Mouse (Mus musculus) left cerebral cortex, adult 18-20 months (tissue): ENCODE data around the gene S100a16. TPM values are rescaled to one million over a fixed set of nuclear protein-coding genes. Genes with fewer than 3 reads are reported as not detected.

Source experiments
- DNase-seq, 2 experiments: peaks; one replicate each; pipeline ENCODE4 v3.0.0; 2021 to 2022; ENCODE audit warnings: low spot score in 2 of 2, mixed read lengths in 1 of 2
- total RNA-seq, 2 experiments: library from RNA; stranded (reverse); gene quantifications; 2 replicates each; pipeline ENCODE4 v1.2.3; 2021

Gene S100a16
- total RNA-seq, 2 experiments from 2014 or later = 75.6 to 80.4 TPM

DNA sequence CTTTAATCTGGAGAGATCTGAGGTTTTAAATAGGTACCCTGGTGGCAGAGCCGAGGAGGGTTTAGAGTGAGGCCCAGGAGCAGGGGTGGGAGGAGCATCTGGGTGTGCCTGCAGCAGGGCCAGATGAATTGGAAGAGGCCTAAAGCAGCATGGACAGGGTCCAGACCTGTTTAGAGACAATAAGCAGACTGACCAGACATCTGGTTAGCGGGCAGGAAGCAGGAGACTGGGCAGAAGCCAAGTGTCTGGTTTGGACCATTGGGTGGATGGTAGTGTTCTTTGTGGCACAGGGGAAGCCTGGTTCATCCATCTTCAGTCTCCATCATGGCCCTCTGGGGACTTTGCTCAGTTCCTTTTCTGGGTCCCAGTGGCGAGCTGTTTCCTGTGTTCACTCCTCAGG lies 46.8 kb downstream of the S100a16 start:
- DNase-seq = no peak

- DNase-seq = peak; percentile 77 to 79
Observed at GRCm38 (mm10) chr3:90585595-90585994, 48.5 kb downstream of the S100a16 start.

DNA sequence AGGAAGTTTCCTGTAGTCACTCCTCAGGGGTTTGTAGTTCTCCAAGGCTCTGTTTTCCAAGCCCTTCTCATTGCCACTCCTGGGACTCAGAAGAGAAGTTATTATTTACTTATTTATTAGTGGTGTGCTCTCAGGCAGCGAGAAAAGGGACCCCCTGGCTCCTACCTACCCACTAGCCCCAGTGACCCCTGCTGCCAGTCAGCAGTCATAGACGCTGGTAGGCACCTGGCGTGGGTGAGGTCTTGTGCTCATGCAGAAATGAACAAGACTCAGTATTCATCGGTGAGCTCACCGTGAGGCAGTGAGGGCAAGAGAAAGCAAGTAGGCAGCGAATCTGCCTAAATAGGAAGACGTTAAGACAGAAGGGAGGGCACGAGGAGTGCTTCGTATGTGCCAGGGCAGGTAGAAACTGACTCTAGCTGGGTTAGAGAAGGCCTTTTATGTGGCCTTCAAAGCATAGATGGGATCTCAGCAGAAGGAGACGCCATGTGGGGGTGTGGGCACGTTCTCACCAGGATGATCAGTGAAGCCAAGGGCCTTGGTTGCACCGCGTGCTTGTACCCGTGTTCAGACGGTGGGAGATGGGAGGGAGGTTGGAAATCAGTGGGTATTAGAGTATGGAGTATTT lies 49.1 kb downstream of the S100a16 start:
- DNase-seq = no peak

DNA sequence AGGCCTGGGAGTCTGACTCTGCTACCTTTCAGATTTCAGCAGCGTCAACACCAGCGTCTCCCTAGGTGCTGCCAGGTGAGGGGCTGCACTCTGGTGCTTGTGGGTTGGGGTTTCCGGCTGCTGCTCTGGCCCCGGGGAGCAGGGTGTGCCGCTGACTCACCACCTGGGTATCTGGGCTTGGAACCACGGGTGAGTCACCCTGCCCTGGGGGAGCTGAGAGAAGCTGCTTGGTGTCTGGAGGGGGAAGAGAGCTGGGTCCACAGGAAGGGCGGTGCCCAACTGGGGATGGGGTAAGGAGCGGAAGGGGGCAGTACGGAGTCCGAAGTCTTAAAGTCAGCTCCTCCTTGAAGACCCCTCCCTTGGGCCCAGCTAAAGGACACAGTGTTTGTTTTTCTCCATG lies 49.9 kb downstream of the S100a16 start:
- DNase-seq = peak in 1 of 2 experiments; percentile 44

DNA sequence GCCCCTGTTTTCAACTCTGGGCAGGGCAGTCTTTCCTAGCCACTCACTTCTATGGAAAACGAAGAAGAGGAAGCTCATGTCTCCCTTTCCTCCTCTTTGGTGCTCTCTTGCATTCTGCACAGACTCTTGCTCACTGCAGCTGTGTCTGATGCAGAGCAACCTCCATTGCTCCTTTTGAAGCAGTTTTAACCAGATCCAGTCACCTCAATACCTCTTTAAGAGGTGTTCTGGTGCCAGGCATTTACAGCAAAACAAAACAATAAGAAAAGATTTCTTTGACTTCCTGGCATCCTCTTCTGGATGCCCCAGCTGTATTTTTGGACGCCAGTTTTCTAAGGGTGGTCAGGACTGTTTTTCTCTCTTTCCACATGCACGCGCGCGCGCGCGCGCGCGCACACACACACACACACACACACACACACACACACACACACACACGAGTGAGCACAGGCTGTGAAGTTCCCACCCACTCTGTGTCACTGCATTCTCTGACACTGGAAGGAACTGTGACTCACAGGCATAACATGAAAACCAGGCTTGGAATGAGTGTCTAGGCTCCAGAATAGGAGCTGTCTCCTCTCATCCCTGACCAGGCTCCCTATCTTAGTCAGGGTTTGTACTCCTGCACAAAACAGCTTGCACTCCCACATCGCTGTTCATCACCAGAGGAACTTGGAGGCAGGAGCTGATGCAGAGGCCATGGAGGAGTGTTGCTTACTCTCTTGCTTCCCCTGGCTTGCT lies 50.5 kb downstream of the S100a16 start:
- peak; percentile 45 to 64 for DNase-seq

DNA sequence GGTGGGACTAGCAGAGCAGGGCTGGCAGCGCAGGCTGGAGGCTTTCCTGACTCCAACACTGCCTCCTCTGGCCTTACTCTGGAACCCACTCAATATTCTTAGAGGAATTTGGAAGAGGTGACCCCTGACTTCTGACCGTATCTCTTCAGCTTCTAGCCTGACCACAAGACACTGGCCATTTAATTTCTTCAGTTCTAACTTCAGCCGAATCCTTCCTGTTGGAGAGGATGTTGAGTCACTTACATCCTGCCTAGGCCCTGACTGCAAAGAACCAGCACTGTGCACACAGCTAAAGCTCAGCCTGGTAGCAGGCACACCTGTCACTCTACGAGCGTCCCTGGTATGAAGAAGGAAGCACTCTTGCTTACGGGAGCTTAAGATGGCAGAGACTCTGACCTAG lies 52.3 kb downstream of the S100a16 start:
- DNase-seq = no peak

GRCm38 (mm10) chr3:90589947-90590346 lies 52.9 kb downstream of the S100a16 start, which contains the start of gene S100a2:
TSS of gene S100a2 (plus strand) at chr3:90590247.
- no peak for DNase-seq

Other genes starting within 250 kb of the S100a16 start
- 10 to 100 TPM; 86.6 to 91.2 TPM for gene Gatad2b, start 244.1 kb upstream of the S100a16 start, total RNA-seq
- 1 to 10 TPM; 5.9 to 9.3 TPM for gene Slc27a3, start 147.3 kb upstream of the S100a16 start, total RNA-seq
- gene Ints3, start 103.6 kb upstream of the S100a16 start, total RNA-seq = 10 to 100 TPM; 63.1 to 66.1 TPM
- 1 to 10 TPM; 4.6 to 5.0 TPM for gene Npr1, start 71.4 kb upstream of the S100a16 start, total RNA-seq
- 10 to 100 TPM; 90.2 to 94.9 TPM for gene Ilf2, start 61.1 kb upstream of the S100a16 start, total RNA-seq
- 10 to 100 TPM; 55.5 to 57.0 TPM for gene Snapin, start 46.2 kb upstream of the S100a16 start, total RNA-seq
- 100 to 1,000 TPM; 165 TPM for gene Chtop, start 27.8 kb upstream of the S100a16 start, total RNA-seq
- gene S100a1, start 22.9 kb upstream of the S100a16 start, total RNA-seq = 100 to 1,000 TPM; 127 to 133 TPM
- 10 to 100 TPM; 19.2 to 20.4 TPM for gene S100a13, start 22.8 kb upstream of the S100a16 start, total RNA-seq
- gene S100a14, start 10.4 kb upstream of the S100a16 start, total RNA-seq = under 1 TPM; 0.52 to 0.70 TPM
- gene S100a3, start 23.3 kb downstream of the S100a16 start, total RNA-seq = 1 to 10 TPM in 1 of 2 experiments, under 1 TPM in 1; 0.96 to 1.6 TPM
- not detected for gene S100a2, start 53.0 kb downstream of the S100a16 start, total RNA-seq
- not detected for gene Gm42674, start 64.7 kb downstream of the S100a16 start, total RNA-seq
- 1 to 10 TPM; 2.9 to 4.5 TPM for gene S100a4, start 66.5 kb downstream of the S100a16 start, total RNA-seq
- not detected for gene S100a5, start 71.3 kb downstream of the S100a16 start, total RNA-seq
- gene S100a6, start 75.6 kb downstream of the S100a16 start, total RNA-seq = 10 to 100 TPM; 30.8 to 37.4 TPM
- 1 to 10 TPM; 1.0 to 1.1 TPM for gene S100a7a, start 116.8 kb downstream of the S100a16 start, total RNA-seq
- 1 to 10 TPM in 1 of 2 experiments, not detected in 1; 2.6 TPM for gene S100a8, start 131.7 kb downstream of the S100a16 start, total RNA-seq
- 1 to 10 TPM in 1 of 2 experiments, not detected in 1; 1.6 TPM for gene S100a9, start 158.5 kb downstream of the S100a16 start, total RNA-seq
- not detected for gene Pglyrp4, start 189.7 kb downstream of the S100a16 start, total RNA-seq
- gene Gm5849, start 240.6 kb downstream of the S100a16 start, total RNA-seq = not detected